Mouse (Mus musculus): Measurements from ENCODE around the gene Slc24a3. TPM values are rescaled to one million over a fixed set of nuclear protein-coding genes. Genes with fewer than 3 reads are reported as not detected.

Gene Slc24a3
- total and polyA plus RNA-seq, 3 experiments: not detected

DNA sequence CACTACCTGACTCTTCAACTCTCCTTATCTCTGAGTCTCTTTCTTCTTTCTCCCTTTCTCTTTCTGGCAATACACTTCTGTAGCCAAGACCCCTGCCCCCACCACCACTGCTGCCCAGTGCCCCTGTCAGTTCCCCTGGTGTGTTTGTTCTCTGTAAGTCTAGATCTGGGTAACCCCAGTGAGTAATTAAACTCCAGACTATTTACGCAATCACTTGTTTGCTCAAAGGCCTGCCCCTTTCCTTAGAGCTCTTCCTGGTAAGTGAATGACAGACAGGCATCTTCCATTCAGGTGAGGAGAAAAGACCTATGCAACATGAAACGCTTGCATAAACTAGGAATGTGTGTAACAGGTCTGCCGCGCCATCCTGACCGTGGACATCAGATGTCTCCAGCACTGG is 430.3 kb downstream of the Slc24a3 start:
- H3K36me3 ChIP-seq (ENCODE audit: control insufficient read depth in 1 of 2, insufficient read depth in 2 of 2, low read length in 2 of 2): no peaks in the 10 kb centered on the region
- H3K4me3 ChIP-seq (ENCODE audit: control insufficient read depth in 1 of 2, insufficient read depth in 1 of 2, low read depth in 2 of 2, low read length in 2 of 2): no peak overlapping the region
- H3K9ac ChIP-seq (ENCODE audit: control insufficient read depth, low read depth, low read length, poor library complexity, severe bottlenecking): no peak overlapping the region
- H3K9me3 ChIP-seq (replicated peaks; ENCODE audit: insufficient read depth, low read length): no peaks in the 10 kb centered on the region
- H3K79me2 ChIP-seq (ENCODE audit: control insufficient read depth, insufficient read depth, low read length, poor library complexity): no peaks in the 10 kb centered on the region
- H3K27ac ChIP-seq (ENCODE audit: control insufficient read depth, low read depth, low read length): no peak overlapping the region
- no peak for DNase-seq (ENCODE audit: low read depth, low spot score)
- TF ChIP-seq SIN3A (IDR thresholded peaks at IDR 0.05; ENCODE audit: low read length): no peak
- TF ChIP-seq POLR2AphosphoS2 (IDR thresholded peaks at IDR 0.05; ENCODE audit: low read length): no peak
- TF ChIP-seq ZNF384 (IDR thresholded peaks at IDR 0.05; ENCODE audit: low read depth, low read length): no peak
- no peak for TF ChIP-seq SMC3 (IDR thresholded peaks at IDR 0.05; ENCODE audit: low read depth, low read length)
- TF ChIP-seq MAFK (IDR thresholded peaks at IDR 0.05; ENCODE audit: borderline replicate concordance, low read depth, low read length): no peak
- TF ChIP-seq NELFE (IDR thresholded peaks at IDR 0.05; ENCODE audit: low read depth, low read length): no peak
- TF ChIP-seq CHD1 (IDR thresholded peaks at IDR 0.05; ENCODE audit: low read depth, low read length): no peak
- no peak for TF ChIP-seq GABPA (IDR thresholded peaks at IDR 0.05; ENCODE audit: low read depth, low read length)
- no peak for TF ChIP-seq BHLHE40 (IDR thresholded peaks at IDR 0.05; ENCODE audit: borderline replicate concordance, low read depth, low read length)
- no peak for TF ChIP-seq RAD21 (IDR thresholded peaks at IDR 0.05; ENCODE audit: low read depth, low read length)
- no peak for TF ChIP-seq MYC (IDR thresholded peaks at IDR 0.05; ENCODE audit: low read depth, low read length)
- TF ChIP-seq RCOR1 (IDR thresholded peaks at IDR 0.05; ENCODE audit: low read depth, low read length): no peak
- TF ChIP-seq KAT2A (conservative IDR thresholded peaks at IDR 0.05; ENCODE audit: low read depth, low read length): no peak
- no peaks in the 10 kb centered on the region for H3K27me3 ChIP-seq (ENCODE audit: control insufficient read depth in 1 of 2, insufficient read depth in 2 of 2, low read length in 2 of 2)
- H3K4me1 ChIP-seq (ENCODE audit: control insufficient read depth in 1 of 2, insufficient read depth in 2 of 2, low read length in 2 of 2): no peaks in the 10 kb centered on the region

GRCm38 (mm10) chr2:145607844-145608243 is 440.3 kb downstream of the Slc24a3 start:
- H3K4me3 ChIP-seq (ENCODE audit: control insufficient read depth in 1 of 2, insufficient read depth in 1 of 2, low read depth in 2 of 2, low read length in 2 of 2): no peak overlapping the region
- H3K36me3 ChIP-seq (ENCODE audit: control insufficient read depth in 1 of 2, insufficient read depth in 2 of 2, low read length in 2 of 2): no peaks in the 10 kb centered on the region
- H3K9ac ChIP-seq (ENCODE audit: control insufficient read depth, low read depth, low read length, poor library complexity, severe bottlenecking): no peak overlapping the region
- no peak for TF ChIP-seq USF2 (IDR thresholded peaks at IDR 0.05; ENCODE audit: borderline replicate concordance in 1 of 2, insufficient read depth in 1 of 2, low read depth in 1 of 2, low read length in 2 of 2)
- no peak for TF ChIP-seq ETS1 (IDR thresholded peaks at IDR 0.05; ENCODE audit: low read depth, low read length)
- TF ChIP-seq ZC3H11A (IDR thresholded peaks at IDR 0.05; ENCODE audit: low read depth, low read length): no peak
- no peak for TF ChIP-seq POLR2AphosphoS2 (IDR thresholded peaks at IDR 0.05; ENCODE audit: low read length)
- no peak for TF ChIP-seq RAD21 (IDR thresholded peaks at IDR 0.05; ENCODE audit: low read depth, low read length)
- no peak for TF ChIP-seq MYB (IDR thresholded peaks at IDR 0.05; ENCODE audit: low read depth, low read length)
- no peak for TF ChIP-seq BHLHE40 (IDR thresholded peaks at IDR 0.05; ENCODE audit: borderline replicate concordance, low read depth, low read length)
- no peak for TF ChIP-seq MAFK (IDR thresholded peaks at IDR 0.05; ENCODE audit: borderline replicate concordance, low read depth, low read length)
- no peak for TF ChIP-seq USF1 (IDR thresholded peaks at IDR 0.05; ENCODE audit: low read depth, low read length)
- TF ChIP-seq CHD1 (IDR thresholded peaks at IDR 0.05; ENCODE audit: low read depth, low read length): no peak
- no peak for TF ChIP-seq ZNF384 (IDR thresholded peaks at IDR 0.05; ENCODE audit: low read depth, low read length)
- no peaks in the 10 kb centered on the region for H3K9me3 ChIP-seq (replicated peaks; ENCODE audit: insufficient read depth, low read length)
- H3K27me3 ChIP-seq (ENCODE audit: control insufficient read depth in 1 of 2, insufficient read depth in 2 of 2, low read length in 2 of 2): no peaks in the 10 kb centered on the region
- no peaks in the 10 kb centered on the region for H3K4me1 ChIP-seq (ENCODE audit: control insufficient read depth in 1 of 2, insufficient read depth in 2 of 2, low read length in 2 of 2)
- no peak overlapping the region for H3K27ac ChIP-seq (ENCODE audit: control insufficient read depth, low read depth, low read length)
- no peaks in the 10 kb centered on the region for H3K79me2 ChIP-seq (ENCODE audit: control insufficient read depth, insufficient read depth, low read length, poor library complexity)
- no peak for DNase-seq (ENCODE audit: low read depth, low spot score)
